Mouse (Mus musculus): ENCODE data around the gene Mypop. TPM values are rescaled to one million over a fixed set of nuclear protein-coding genes. Genes with fewer than 3 reads are reported as not detected.

Gene Mypop
- polyA plus RNA-seq, 1 experiment from 2014 or later, result 4.7 TPM

DNA sequence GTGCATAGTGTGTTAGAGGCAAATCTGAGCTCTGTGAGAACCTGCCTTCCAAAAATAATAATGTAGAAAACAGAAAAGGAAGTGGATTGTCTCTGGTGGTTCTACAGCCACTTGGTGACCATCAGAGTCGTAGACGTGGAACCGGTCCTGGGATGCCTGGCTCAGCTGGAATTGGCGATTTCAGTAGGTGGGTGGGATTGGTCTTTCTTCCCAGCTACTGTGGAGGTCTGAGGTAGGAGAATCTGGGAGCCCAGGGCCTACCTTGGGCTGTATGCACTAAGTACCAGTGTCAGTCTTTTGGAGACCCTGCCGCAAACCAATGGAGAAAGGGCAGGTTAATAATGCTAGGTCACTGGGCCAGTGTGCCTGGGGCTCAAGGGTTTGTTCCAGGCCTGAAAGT, 2.0 kb downstream of the Mypop start:
- DNase-seq (ENCODE audit: low spot score) (no peak), ATAC-seq (ENCODE audit: insufficient read depth, low FRiP score, low TSS enrichment) (no peak)
- H3K9ac ChIP-seq (ENCODE audit: low read length), result no peak overlapping the region
- 89% methylated on average over 5 of the region's 5 CpGs for WGBS
- H3K4me1 ChIP-seq (ENCODE audit: control insufficient read depth, insufficient read depth, low read length), result peaks cover 3% of the 10 kb centered on the region; the same call in 1 of the 2 replicates
- H3K36me3 ChIP-seq (ENCODE audit: control insufficient read depth, insufficient read depth, low read length), result no peaks in the 10 kb centered on the region
- H3K27me3 ChIP-seq (ENCODE audit: control insufficient read depth, insufficient read depth, low read length), result peaks cover 18% of the 10 kb centered on the region
- no peaks in the 10 kb centered on the region for H3K9me3 ChIP-seq (ENCODE audit: control insufficient read depth, low read length)
- H3K4me3 ChIP-seq (ENCODE audit: low read depth, low read length), result no peak overlapping the region; the same call in 1 of the 2 replicates
- H3K4me2 ChIP-seq (ENCODE audit: low read depth), result no peak overlapping the region; the same call in 1 of the 2 replicates
- H3K27ac ChIP-seq (ENCODE audit: low read depth, low read length), result no peak overlapping the region

GRCm38 (mm10) chr7:18998835-18999234, 7.8 kb downstream of the Mypop start:
- no peak for DNase-seq (ENCODE audit: low spot score)
- no peak for ATAC-seq (ENCODE audit: insufficient read depth, low FRiP score, low TSS enrichment)
- Histone ChIP-seq H3K27ac (ENCODE audit: low read depth, low read length) (0 out of 2 replicates have a peak overlapping the region, but pooled peaks have one; percentile 14), H3K36me3 (ENCODE audit: control insufficient read depth, insufficient read depth, low read length) (no peaks in the 10 kb centered on the region), H3K4me3 (ENCODE audit: low read depth, low read length) (no peak overlapping the region; the same call in 1 of the 2 replicates), H3K9me3 (ENCODE audit: control insufficient read depth, low read length) (no peaks in the 10 kb centered on the region), H3K27me3 (ENCODE audit: control insufficient read depth, insufficient read depth, low read length) (no peaks in the 10 kb centered on the region; the same call in 1 of the 2 replicates), H3K9ac (ENCODE audit: low read length) (no peak overlapping the region), H3K4me2 (ENCODE audit: low read depth) (no peak overlapping the region), H3K4me1 (ENCODE audit: control insufficient read depth, insufficient read depth, low read length) (0 out of 2 replicates have a peak, but pooled peaks cover 4% of the 10 kb centered on the region)
- 47% methylated on average over 9 of the region's 9 CpGs for WGBS

GRCm38 (mm10) chr7:19000421-19000820, 9.4 kb downstream of the Mypop start:
- H3K36me3 ChIP-seq (ENCODE audit: control insufficient read depth, insufficient read depth, low read length), result peaks cover 1% of the 10 kb centered on the region; the same call in 1 of the 2 replicates
- peaks cover 13% of the 10 kb centered on the region for H3K4me1 ChIP-seq (ENCODE audit: control insufficient read depth, insufficient read depth, low read length)
- H3K27me3 ChIP-seq (ENCODE audit: control insufficient read depth, insufficient read depth, low read length), result no peaks in the 10 kb centered on the region
- ATAC-seq (ENCODE audit: insufficient read depth, low FRiP score, low TSS enrichment), result no peak
- no peak for DNase-seq (ENCODE audit: low spot score)
- H3K9ac ChIP-seq (ENCODE audit: low read length), result peak overlapping the region; percentile 54
- 0 out of 2 replicates have a peak overlapping the region, but pooled peaks have one; percentile 35 for H3K27ac ChIP-seq (ENCODE audit: low read depth, low read length)
- no peaks in the 10 kb centered on the region for H3K9me3 ChIP-seq (ENCODE audit: control insufficient read depth, low read length)
- H3K4me3 ChIP-seq (ENCODE audit: low read depth, low read length), result peak overlapping the region; percentile 34
- 49% methylated on average over 10 of the region's 10 CpGs for WGBS
- peak overlapping the region; percentile 47 for H3K4me2 ChIP-seq (ENCODE audit: low read depth)

DNA sequence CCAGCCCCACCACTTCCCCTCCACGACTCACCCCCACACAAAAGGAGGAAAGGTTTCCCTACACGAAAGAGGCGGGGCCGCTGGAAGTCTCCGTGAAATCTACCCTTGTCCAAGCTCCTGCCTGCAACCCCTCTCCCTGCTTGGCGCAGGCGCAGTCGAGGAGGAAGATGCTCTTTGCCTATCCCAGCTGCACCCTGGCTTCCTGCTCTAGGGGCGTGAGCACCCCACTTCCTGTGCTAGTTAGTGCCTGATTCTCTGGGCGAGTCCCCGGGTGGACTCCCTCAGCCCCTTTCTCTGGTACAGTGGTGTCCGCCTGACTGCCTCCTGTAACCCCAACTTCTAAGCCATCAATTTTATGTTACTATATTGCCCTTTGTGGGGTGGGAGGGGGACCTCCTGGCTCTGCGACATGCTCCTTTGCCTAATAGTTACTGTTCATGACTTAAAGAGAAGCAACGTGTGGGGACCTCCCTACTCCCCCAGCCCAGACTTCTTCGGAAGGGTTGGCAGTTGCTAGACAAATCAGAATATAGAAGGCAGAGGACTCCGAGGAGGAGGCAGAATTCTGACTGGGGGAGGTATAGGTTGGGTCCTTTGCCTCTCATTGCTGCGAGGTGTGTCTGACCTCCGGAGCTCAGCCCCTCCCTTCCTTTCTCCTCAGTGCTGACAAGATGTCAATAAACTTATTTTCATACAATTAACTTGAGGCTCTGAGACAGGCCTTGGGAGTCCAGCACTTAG, 10.2 kb downstream of the Mypop start:
- no peaks in the 10 kb centered on the region for H3K27me3 ChIP-seq (ENCODE audit: control insufficient read depth, insufficient read depth, low read length)
- H3K9ac ChIP-seq (ENCODE audit: low read length), result peak overlapping the region; percentile 54
- peak overlapping the region; percentile 47 for H3K4me2 ChIP-seq (ENCODE audit: low read depth)
- H3K27ac ChIP-seq (ENCODE audit: low read depth, low read length), result no peak overlapping the region
- H3K4me1 ChIP-seq (ENCODE audit: control insufficient read depth, insufficient read depth, low read length), result peaks cover 21% of the 10 kb centered on the region
- peak overlapping the region; percentile 34 for H3K4me3 ChIP-seq (ENCODE audit: low read depth, low read length)
- ATAC-seq (ENCODE audit: insufficient read depth, low FRiP score, low TSS enrichment), result no peak
- no peaks in the 10 kb centered on the region for H3K9me3 ChIP-seq (ENCODE audit: control insufficient read depth, low read length)
- 30% methylated on average over 18 of the region's 18 CpGs for WGBS
- peak; percentile 56 for DNase-seq (ENCODE audit: low spot score)
- peaks cover 5% of the 10 kb centered on the region; the same call in 1 of the 2 replicates for H3K36me3 ChIP-seq (ENCODE audit: control insufficient read depth, insufficient read depth, low read length)

DNA sequence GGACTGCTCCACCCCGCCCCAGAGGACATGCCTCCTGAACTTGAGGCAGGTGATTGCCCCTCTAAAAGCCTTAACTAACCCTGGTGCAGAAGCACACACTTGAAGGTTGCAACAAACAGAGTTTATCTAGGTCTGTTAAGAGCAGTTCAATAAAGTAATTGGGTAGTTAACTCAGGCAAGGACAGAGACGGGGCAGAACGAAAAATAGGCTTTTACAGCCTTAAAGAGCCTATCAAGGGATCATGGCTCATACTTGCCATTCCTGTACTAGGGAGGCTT, 10.7 kb downstream of the Mypop start:
- Histone ChIP-seq H3K27me3 (ENCODE audit: control insufficient read depth, insufficient read depth, low read length) (no peaks in the 10 kb centered on the region), H3K9ac (ENCODE audit: low read length) (no peak overlapping the region), H3K4me2 (ENCODE audit: low read depth) (no peak overlapping the region), H3K4me3 (ENCODE audit: low read depth, low read length) (no peak overlapping the region), H3K4me1 (ENCODE audit: control insufficient read depth, insufficient read depth, low read length) (peaks cover 23% of the 10 kb centered on the region), H3K9me3 (ENCODE audit: control insufficient read depth, low read length) (no peaks in the 10 kb centered on the region), H3K27ac (ENCODE audit: low read depth, low read length) (no peak overlapping the region), H3K36me3 (ENCODE audit: control insufficient read depth, insufficient read depth, low read length) (peaks cover 6% of the 10 kb centered on the region; the same call in 1 of the 2 replicates)
- WGBS, result 56% methylated on average over 3 of the region's 3 CpGs
- no peak for DNase-seq (ENCODE audit: low spot score)
- no peak for ATAC-seq (ENCODE audit: insufficient read depth, low FRiP score, low TSS enrichment)

DNA sequence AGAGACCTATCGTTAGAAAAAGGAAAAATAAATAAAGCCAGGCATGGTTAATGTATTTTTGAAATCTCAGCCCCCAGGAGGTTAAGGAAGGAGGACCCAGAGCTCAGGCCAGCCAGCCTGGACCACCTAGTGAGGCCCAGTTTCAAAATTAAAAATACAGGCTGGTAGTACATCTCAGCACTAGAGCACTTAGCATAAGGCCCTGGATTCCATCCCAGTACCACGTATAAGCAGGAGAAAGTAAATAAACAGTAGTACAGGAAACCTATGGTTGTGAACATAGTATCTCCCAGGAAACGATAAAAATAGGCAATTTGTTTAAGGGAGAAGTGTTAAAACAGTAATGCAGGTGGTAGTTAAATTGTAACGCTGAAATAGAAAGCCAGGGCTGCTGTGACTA, 11.1 kb downstream of the Mypop start:
- ATAC-seq (ENCODE audit: insufficient read depth, low FRiP score, low TSS enrichment) (no peak), DNase-seq (ENCODE audit: low spot score) (no peak)
- no peak overlapping the region for H3K27ac ChIP-seq (ENCODE audit: low read depth, low read length)
- H3K9ac ChIP-seq (ENCODE audit: low read length), result peak overlapping the region; percentile 65
- peaks cover 9% of the 10 kb centered on the region; the same call in 1 of the 2 replicates for H3K36me3 ChIP-seq (ENCODE audit: control insufficient read depth, insufficient read depth, low read length)
- no peaks in the 10 kb centered on the region for H3K9me3 ChIP-seq (ENCODE audit: control insufficient read depth, low read length)
- peaks cover 26% of the 10 kb centered on the region for H3K4me1 ChIP-seq (ENCODE audit: control insufficient read depth, insufficient read depth, low read length)
- H3K4me2 ChIP-seq (ENCODE audit: low read depth), result peak overlapping the region; percentile 53
- H3K4me3 ChIP-seq (ENCODE audit: low read depth, low read length), result peak overlapping the region; percentile 31; the same call in 1 of the 2 replicates
- no peaks in the 10 kb centered on the region for H3K27me3 ChIP-seq (ENCODE audit: control insufficient read depth, insufficient read depth, low read length)
- WGBS, result 48% methylated on average over 4 of the region's 4 CpGs

DNA sequence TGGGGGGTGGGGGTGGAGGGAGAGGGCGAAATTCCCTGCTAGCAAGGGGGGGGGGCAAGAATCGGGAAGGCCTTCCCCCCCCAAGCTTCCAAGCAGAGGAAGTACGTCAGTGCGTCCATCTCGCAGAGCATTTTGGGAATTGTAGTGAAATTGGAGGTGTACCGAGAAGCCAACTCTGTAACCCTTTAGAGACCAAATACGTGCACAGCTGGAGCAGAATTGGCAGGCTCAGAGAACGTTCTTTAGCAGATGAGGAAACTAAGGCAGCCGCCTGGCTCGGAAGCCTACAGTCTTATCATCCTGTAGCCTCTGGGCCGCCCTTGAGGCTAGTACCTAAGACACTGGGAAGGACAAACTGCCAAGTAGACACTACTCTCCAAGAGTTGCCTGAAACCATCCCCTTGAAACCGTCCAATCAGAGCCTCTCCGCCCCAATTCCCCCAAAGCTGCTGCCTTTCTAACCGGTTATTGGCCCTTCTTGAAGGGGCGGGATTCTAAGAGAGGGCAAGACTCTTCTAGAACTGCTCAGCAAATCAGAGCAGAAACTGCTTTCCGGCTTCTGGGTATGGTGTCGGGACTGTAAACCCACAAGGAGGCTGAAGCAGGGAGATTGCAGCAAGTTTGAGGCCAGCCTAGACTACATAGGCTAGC, 11.9 kb downstream of the Mypop start:
- H3K4me1 ChIP-seq (ENCODE audit: control insufficient read depth, insufficient read depth, low read length), result peaks cover 26% of the 10 kb centered on the region
- peak overlapping the region; percentile 53 for H3K4me2 ChIP-seq (ENCODE audit: low read depth)
- WGBS, result 5% methylated on average over 17 of the region's 17 CpGs
- DNase-seq (ENCODE audit: low spot score), result peak; percentile 77
- peak overlapping the region; percentile 31 for H3K4me3 ChIP-seq (ENCODE audit: low read depth, low read length)
- no peaks in the 10 kb centered on the region for H3K9me3 ChIP-seq (ENCODE audit: control insufficient read depth, low read length)
- H3K9ac ChIP-seq (ENCODE audit: low read length), result peak overlapping the region; percentile 65
- no peak overlapping the region for H3K27ac ChIP-seq (ENCODE audit: low read depth, low read length)
- ATAC-seq (ENCODE audit: insufficient read depth, low FRiP score, low TSS enrichment), result peak; percentile 50
- H3K27me3 ChIP-seq (ENCODE audit: control insufficient read depth, insufficient read depth, low read length), result no peaks in the 10 kb centered on the region
- peaks cover 9% of the 10 kb centered on the region; the same call in 1 of the 2 replicates for H3K36me3 ChIP-seq (ENCODE audit: control insufficient read depth, insufficient read depth, low read length)

GRCm38 (mm10) chr7:19003902-19004630, 13.0 kb downstream of the Mypop start, which contains the start of gene Irf2bp1:
Gene Irf2bp1, plus strand, starts transcription at chr7:19004044.
- Histone ChIP-seq H3K4me2 (ENCODE audit: low read depth) (peak within 1 kb of the TSS; percentile 99), H3K9me3 (ENCODE audit: control insufficient read depth, low read length) (no peaks in the 10 kb centered on the region), H3K27ac (ENCODE audit: low read depth, low read length) (peak within 1 kb of the TSS; percentile 76), H3K36me3 (ENCODE audit: control insufficient read depth, insufficient read depth, low read length) (peaks cover 9% of the 10 kb centered on the region; the same call in 1 of the 2 replicates), H3K4me1 (ENCODE audit: control insufficient read depth, insufficient read depth, low read length) (peaks cover 26% of the 10 kb centered on the region), H3K4me3 (ENCODE audit: low read depth, low read length) (peak within 1 kb of the TSS; percentile 95), H3K27me3 (ENCODE audit: control insufficient read depth, insufficient read depth, low read length) (no peaks in the 10 kb centered on the region), H3K9ac (ENCODE audit: low read length) (peak within 1 kb of the TSS; percentile 86)
- under 1% methylated on average over 74 of the region's 90 CpGs for WGBS
- DNase-seq (ENCODE audit: low spot score) (peak; percentile 95), ATAC-seq (ENCODE audit: insufficient read depth, low FRiP score, low TSS enrichment) (peak; percentile 58)

Data from neural tube, embryonic 11.5 days (tissue).